Mouse (Mus musculus): ENCODE measurements around the gene Fbxo3.
"Not testable (repeated sequence)": the region's sequence is repeated elsewhere in the genome, so short reads cannot be mapped to it uniquely, and the experiment has no call there.

Fbxo3 gene

DNA sequence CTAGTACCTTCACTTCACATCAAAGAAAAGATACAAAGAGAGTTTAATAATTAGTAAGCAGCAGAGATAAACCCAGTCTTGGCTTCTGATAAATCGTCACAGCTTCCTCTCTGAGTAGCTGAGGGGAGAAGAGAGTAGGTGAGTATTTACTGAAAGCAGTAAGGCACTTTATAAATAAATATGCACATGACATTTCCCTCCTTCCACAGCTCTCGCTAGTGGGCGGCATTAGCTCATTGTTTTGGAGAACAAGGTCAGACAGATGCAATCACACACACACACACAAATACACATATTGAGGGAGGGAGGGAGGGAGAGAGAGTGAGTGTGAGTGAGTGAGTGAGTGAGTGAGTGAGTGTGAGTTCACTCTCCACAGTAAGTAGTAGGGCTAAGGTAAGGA is 8.8 kb downstream of the Fbxo3 start:
- no peak for DNase-seq (ENCODE audit: extremely low read depth, low read depth)

- no peak for DNase-seq (ENCODE audit: extremely low read depth, low read depth)
Measured at GRCm38 (mm10) chr2:104038236-104038635, 10.7 kb downstream of the Fbxo3 start.

DNA sequence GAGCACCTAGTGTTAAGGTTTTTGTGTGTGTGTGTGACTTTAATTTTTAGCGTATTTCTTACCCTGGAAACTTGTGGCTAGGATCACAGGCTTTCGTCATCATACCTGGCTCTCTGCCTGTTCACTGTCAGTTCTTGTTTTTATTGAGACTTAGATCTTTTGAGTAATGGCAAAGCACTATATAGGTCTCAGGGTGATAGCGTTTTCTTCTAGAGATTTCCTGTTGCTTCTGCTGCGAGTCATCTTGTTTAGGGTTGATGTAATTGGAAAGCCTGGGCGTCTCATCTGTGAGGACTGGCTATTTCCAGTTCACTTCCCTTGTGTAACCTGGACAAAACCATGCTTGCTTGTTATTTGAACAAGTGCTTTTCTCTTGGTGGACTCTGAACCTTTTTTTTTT is 14.1 kb downstream of the Fbxo3 start:
- no peak for DNase-seq (ENCODE audit: extremely low read depth, low read depth)

GRCm38 (mm10) chr2:104042766-104043165 is 15.2 kb downstream of the Fbxo3 start:
- DNase-seq (ENCODE audit: extremely low read depth, low read depth): no peak

GRCm38 (mm10) chr2:104043624-104044478 is 16.3 kb downstream of the Fbxo3 start:
- DNase-seq (ENCODE audit: extremely low read depth, low read depth): no peak

DNA sequence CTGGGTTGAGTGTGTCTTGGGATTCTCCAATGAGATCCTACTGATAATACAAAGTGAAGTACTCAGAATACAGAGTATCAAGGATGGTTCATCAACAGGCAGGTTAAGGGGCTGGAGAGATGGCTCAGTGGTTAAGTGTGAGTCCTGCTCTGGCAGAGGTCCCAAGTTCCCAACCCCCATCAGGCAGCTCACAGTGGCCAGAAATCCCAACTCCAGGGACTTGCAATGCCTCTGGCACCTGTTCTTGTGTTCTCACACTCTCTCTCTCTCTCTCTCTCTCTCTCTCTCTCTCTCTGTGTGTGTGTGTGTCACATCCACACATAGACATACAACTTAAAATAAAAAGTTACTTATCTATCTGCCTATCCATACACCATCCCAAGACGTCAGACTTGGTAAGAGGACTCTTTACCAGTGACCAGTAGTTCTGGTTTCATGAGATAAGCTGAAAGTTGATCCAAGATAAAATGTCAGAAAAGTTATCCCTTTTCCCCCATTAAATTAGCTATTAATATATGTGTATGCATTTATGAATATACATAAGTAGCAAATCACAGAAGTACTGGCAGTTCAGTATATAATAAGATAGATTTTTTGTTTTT is 17.1 kb downstream of the Fbxo3 start:
- no peak for DNase-seq (ENCODE audit: extremely low read depth, low read depth)

DNA sequence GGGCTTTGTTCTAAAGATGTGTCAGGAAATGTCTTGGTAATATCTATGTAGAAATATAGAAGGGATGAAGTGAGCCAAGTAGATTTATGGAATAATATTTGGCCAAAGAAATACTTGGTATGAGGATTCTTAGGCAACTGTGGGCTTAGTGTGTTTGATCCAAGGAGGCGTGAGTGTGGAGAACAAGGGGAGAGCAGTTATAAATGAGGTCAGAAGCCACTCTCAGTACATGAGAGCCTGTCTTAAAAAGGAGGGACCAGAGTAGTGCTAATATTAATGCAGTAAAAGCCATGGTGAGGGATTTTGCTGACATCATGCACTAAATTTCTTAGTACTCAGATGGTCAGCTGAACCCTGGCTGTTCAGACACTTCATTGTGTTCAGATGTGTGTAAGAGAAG is 30.9 kb downstream of the Fbxo3 start:
- no peak for DNase-seq (ENCODE audit: extremely low read depth, low read depth)

- no peak for DNase-seq (ENCODE audit: extremely low read depth, low read depth)
Measured at GRCm38 (mm10) chr2:104058954-104059353, 31.4 kb downstream of the Fbxo3 start.

- no peak for DNase-seq (ENCODE audit: extremely low read depth, low read depth)
Measured at GRCm38 (mm10) chr2:104059786-104060185, 32.3 kb downstream of the Fbxo3 start.

DNA sequence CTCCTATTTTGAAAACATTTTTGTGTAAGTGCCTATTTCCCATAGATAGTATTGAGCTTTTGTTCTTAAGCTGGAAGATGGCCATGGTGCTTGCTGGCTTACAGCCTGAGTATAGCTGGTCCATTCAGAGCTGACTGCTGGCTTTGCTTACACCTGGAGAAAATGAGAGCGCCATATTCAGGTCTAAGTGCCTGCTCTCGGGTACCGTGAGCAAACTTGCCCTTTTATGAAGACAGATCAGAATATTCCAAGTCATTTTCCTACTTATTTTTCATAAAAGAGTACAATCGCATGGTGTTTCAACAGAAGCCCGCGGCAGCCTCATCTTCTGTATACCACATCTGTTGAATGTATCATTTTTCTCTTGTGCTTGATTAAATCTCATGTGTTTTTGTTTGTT is 33.5 kb downstream of the Fbxo3 start:
- DNase-seq (ENCODE audit: extremely low read depth, low read depth): no peak

GRCm38 (mm10) chr2:104062665-104063064 is 35.1 kb downstream of the Fbxo3 start:
- DNase-seq (ENCODE audit: extremely low read depth, low read depth): no peak

DNA sequence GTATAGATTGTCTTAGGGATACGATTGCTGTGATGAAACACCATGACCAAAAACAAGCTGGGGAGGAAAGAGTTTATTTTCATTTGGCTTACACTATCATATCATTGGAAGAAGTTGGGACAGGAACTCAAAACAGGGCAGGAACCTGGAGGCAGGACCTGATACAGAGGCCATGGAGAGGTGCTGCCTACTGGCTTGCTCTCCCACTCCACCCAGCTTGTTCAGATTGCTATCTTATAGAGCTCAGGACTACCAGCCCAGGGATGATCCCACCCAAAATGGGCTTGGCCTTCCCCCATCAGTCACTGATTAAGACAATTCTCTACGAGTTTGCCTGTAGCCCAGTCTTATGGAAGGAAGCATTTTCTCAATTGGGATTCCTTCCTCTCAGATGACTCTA is 36.6 kb downstream of the Fbxo3 start:
- DNase-seq (ENCODE audit: extremely low read depth, low read depth): no peak

- DNase-seq (ENCODE audit: extremely low read depth, low read depth): not testable (repeated sequence)
Measured at GRCm38 (mm10) chr2:104065526-104065925, 38.0 kb downstream of the Fbxo3 start, which contains the start of gene Gm10912. Gene Gm10912, plus strand, starts transcription at chr2:104065826.

GRCm38 (mm10) chr2:104068450-104068849 is 40.9 kb downstream of the Fbxo3 start, which contains the start of gene Gm10799:
Gene Gm10799, minus strand, starts transcription at chr2:104068550.
- not testable (repeated sequence) for DNase-seq (ENCODE audit: extremely low read depth, low read depth)

DNA sequence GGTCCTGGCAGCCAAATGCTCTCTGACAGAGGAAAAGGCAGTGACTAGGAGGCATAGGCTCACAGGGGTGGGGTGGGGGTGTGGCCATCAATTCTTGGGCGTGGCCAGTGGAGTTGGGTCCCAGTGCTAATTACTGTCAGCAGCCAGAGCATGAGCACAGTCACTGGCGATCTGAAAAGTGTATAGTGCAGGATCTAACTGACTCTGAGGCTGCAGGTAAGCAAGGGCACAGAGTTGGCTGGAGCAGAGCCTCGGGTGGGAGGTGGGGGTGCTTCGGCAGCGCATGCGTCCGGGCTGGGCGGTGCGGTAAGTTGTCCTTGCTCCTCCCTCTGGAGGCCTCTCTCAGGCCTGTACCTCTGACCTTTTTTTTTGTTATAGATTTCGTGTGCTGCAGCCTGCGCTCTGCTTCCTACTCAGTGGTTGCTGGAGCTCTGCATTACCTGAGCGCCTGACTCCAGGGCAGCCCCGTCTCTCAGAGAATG is 42.2 kb downstream of the Fbxo3 start, which contains the start of gene Cd59b:
Cd59b (plus strand) TSS at position 146 of the 482 bp plus-strand sequence.
- peak; percentile 39 for DNase-seq (ENCODE audit: extremely low read depth, low read depth)

- peak; percentile 69 for DNase-seq (ENCODE audit: extremely low read depth, low read depth)
Measured at GRCm38 (mm10) chr2:104078285-104078684, 50.8 kb downstream of the Fbxo3 start.

GRCm38 (mm10) chr2:104081436-104082050 is 54.0 kb downstream of the Fbxo3 start:
- DNase-seq (ENCODE audit: extremely low read depth, low read depth): not testable (repeated sequence)

DNA sequence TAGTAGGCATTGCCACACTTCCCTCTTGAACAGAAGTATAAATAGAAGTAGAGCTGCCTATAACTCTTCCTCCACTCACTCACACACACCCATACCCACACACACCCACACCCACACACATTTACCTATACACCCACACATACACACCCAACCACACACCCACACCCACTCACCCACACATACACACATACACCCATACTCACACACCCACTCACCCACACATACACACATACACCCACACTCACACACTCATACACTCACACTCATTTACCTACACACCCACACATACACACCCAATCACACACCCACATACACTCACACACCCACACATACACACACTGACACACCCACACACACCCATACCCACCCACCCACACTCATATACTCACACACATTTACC is 55.0 kb downstream of the Fbxo3 start:
- no peak for DNase-seq (ENCODE audit: extremely low read depth, low read depth)

- DNase-seq (ENCODE audit: extremely low read depth, low read depth): not testable (repeated sequence)
Measured at GRCm38 (mm10) chr2:104084027-104084426, 56.5 kb downstream of the Fbxo3 start.

- DNase-seq (ENCODE audit: extremely low read depth, low read depth): peak; percentile 21
Measured at GRCm38 (mm10) chr2:104087562-104087961, 60.0 kb downstream of the Fbxo3 start.

DNA sequence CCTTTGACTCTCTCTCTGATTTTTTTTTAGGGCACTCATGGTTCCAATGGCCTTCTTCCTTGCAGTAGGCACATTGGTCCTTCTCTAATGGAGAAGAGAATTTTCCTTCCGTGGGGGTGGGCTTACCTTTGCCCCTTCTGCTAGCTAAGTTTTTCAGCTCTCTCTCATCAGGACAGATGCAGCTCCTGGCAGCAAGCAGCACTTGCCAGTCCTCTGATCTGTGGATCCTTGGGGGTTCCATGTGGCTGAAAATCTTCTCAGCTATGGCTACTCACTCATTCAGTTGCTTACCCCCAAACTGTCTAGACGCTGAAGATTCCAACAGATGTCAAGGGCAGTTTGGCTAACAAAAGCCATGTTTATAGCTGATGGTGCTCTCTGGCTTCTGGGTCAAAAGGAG is 65.8 kb downstream of the Fbxo3 start:
- no peak for DNase-seq (ENCODE audit: extremely low read depth, low read depth)

GRCm38 (mm10) chr2:104095741-104096213 is 68.3 kb downstream of the Fbxo3 start, which contains the start of gene Cd59a:
Gene Cd59a, plus strand, starts transcription at chr2:104095801.
- DNase-seq (ENCODE audit: extremely low read depth, low read depth): peak; percentile 56
